Mouse (Mus musculus) small intestine, adult 2 months (tissue): Measurements from ENCODE around the gene Tuba1a. TPM values are rescaled to one million over a fixed set of nuclear protein-coding genes. Genes with fewer than 3 reads are reported as not detected.

Experiments used
- H3K27ac ChIP-seq: fragments of 200-500 bp; 2 replicates; pipeline ENCODE4 v1.5.1; 2012; ENCODE audit warnings: low read depth, low read length, control low read depth, inconsistent platforms; ENCODE audit not compliant: insufficient read depth
- H3K27me3 ChIP-seq: fragments of 200-500 bp; 2 replicates; pipeline ENCODE4 v1.6.1; 2012; ENCODE audit warnings: mild to moderate bottlenecking, moderate library complexity, low read length, inconsistent platforms; ENCODE audit not compliant: control insufficient read depth, insufficient read depth
- H3K36me3 ChIP-seq: fragments of 200-500 bp; 2 replicates; pipeline ENCODE4 v1.6.1; 2012; ENCODE audit warnings: mild to moderate bottlenecking, low read length, control low read depth, inconsistent platforms; ENCODE audit not compliant: control insufficient read depth, insufficient read depth
- H3K4me1 ChIP-seq: fragments of 200-500 bp; 2 replicates; pipeline ENCODE4 v1.6.1; 2012; ENCODE audit warnings: low read length, inconsistent platforms, mixed read lengths; ENCODE audit not compliant: control insufficient read depth, insufficient read depth, insufficient read length
- H3K4me3 ChIP-seq: fragments of 200-500 bp; 2 replicates; pipeline ENCODE4 v1.5.1; 2012; ENCODE audit warnings: low read depth, mild to moderate bottlenecking, control low read depth, inconsistent platforms, low read length, moderate library complexity
- CTCF ChIP-seq: fragments of 200-500 bp; IDR thresholded peaks from 2 replicates; pipeline ENCODE4 v1.5.1; 2012; ENCODE audit warnings: low read depth, mild to moderate bottlenecking, control low read depth, inconsistent platforms, low read length, moderate library complexity, mixed read lengths; ENCODE audit not compliant: insufficient replicate concordance, insufficient read length; ENCODE audit errors: extremely low read depth
- POLR2A ChIP-seq: fragments of 200-500 bp; IDR thresholded peaks from 2 replicates; pipeline ENCODE4 v1.6.1; 2012; ENCODE audit warnings: low read depth, mild to moderate bottlenecking, control low read depth, inconsistent platforms, low read length, moderate library complexity
- WGBS: fragments of 180-500 bp; shearing (Covaris S2); methylation state at CpG from one replicate; pipeline ENCODE4 v1.1.7; 2018; 5-methylcytosine and 5-hydroxymethylcytosine counted together
- polyA plus RNA-seq: library from polyadenylated mRNA; depleted of rRNA; stranded (reverse); fragments of >200 nt; gene quantifications from 2 replicates; pipeline ENCODE4 v1.2.3, GENCODE M21; 2012

Gene Tuba1a
- polyA plus RNA-seq, 1 experiment: 99.6 TPM

GRCm38 (mm10) chr15:98984681-98985080, 31.2 kb upstream of the Tuba1a start:
- H3K27me3 ChIP-seq: no peaks in the 10 kb centered on the region
- no peaks in the 10 kb centered on the region for H3K36me3 ChIP-seq
- no peak overlapping the region for H3K4me3 ChIP-seq
- no peaks in the 10 kb centered on the region for H3K4me1 ChIP-seq
- WGBS: 53% methylated on average over 6 of the region's 6 CpGs
- 0 out of 2 replicates have a peak overlapping the region, but pooled peaks have one; percentile 39 for H3K27ac ChIP-seq
- no peak for TF ChIP-seq CTCF
- no peak for TF ChIP-seq POLR2A

- WGBS: 67% methylated on average over 16 of the region's 16 CpGs
Observed at GRCm38 (mm10) chr15:98983431-98984081, 30.1 kb upstream of the Tuba1a start.

GRCm38 (mm10) chr15:98982100-98982499, 28.6 kb upstream of the Tuba1a start:
- TF ChIP-seq POLR2A: no peak
- no peak for TF ChIP-seq CTCF
- WGBS: 68% methylated on average over 6 of the region's 6 CpGs
- H3K27me3 ChIP-seq: no peaks in the 10 kb centered on the region; the same call in 1 of the 2 replicates
- no peak overlapping the region for H3K27ac ChIP-seq
- no peaks in the 10 kb centered on the region for H3K36me3 ChIP-seq
- no peaks in the 10 kb centered on the region for H3K4me1 ChIP-seq
- H3K4me3 ChIP-seq: no peak overlapping the region

More at GRCm38 (mm10) chr15:98983431-98984081, 30.1 kb upstream of the Tuba1a start:
- TF ChIP-seq CTCF: no peak
- no peak for TF ChIP-seq POLR2A
- H3K4me1 ChIP-seq: no peaks in the 10 kb centered on the region
- no peaks in the 10 kb centered on the region for H3K36me3 ChIP-seq
- H3K27ac ChIP-seq: no peak overlapping the region
- H3K27me3 ChIP-seq: no peaks in the 10 kb centered on the region
- H3K4me3 ChIP-seq: no peak overlapping the region

- Histone ChIP-seq H3K36me3 (no peaks in the 10 kb centered on the region), H3K27ac (no peak overlapping the region), H3K4me1 (no peaks in the 10 kb centered on the region), H3K27me3 (no peaks in the 10 kb centered on the region; the same call in 1 of the 2 replicates), H3K4me3 (no peak overlapping the region)
- TF ChIP-seq POLR2A (no peak), CTCF (no peak)
- WGBS: 68% methylated on average over 7 of the region's 7 CpGs
Observed at GRCm38 (mm10) chr15:98980012-98980614, 26.6 kb upstream of the Tuba1a start.

- WGBS: 73% methylated on average over 20 of the region's 20 CpGs
- no peak overlapping the region for H3K27ac ChIP-seq
- no peak overlapping the region for H3K4me3 ChIP-seq
- no peaks in the 10 kb centered on the region for H3K4me1 ChIP-seq
- no peaks in the 10 kb centered on the region; the same call in 1 of the 2 replicates for H3K27me3 ChIP-seq
- no peaks in the 10 kb centered on the region for H3K36me3 ChIP-seq
- TF ChIP-seq POLR2A: no peak
- no peak for TF ChIP-seq CTCF
Observed at GRCm38 (mm10) chr15:98978409-98979172, 25.1 kb upstream of the Tuba1a start.

GRCm38 (mm10) chr15:98977759-98978408, 24.4 kb upstream of the Tuba1a start:
- no peak overlapping the region for H3K27ac ChIP-seq

More at GRCm38 (mm10) chr15:98977759-98978408, 24.4 kb upstream of the Tuba1a start:
- WGBS: 76% methylated on average over 14 of the region's 14 CpGs
- Histone ChIP-seq H3K4me3 (no peak overlapping the region), H3K4me1 (no peaks in the 10 kb centered on the region), H3K36me3 (no peaks in the 10 kb centered on the region), H3K27me3 (no peaks in the 10 kb centered on the region; the same call in 1 of the 2 replicates)
- TF ChIP-seq CTCF: no peak
- TF ChIP-seq POLR2A: no peak
